Mouse (Mus musculus) CH12.LX (cell line): ENCODE measurements around the gene Ilf3. TPM values are rescaled to one million over a fixed set of nuclear protein-coding genes. Genes with fewer than 3 reads are reported as not detected.

Source experiments
- DNase-seq: peaks from one replicate; pipeline ENCODE4 v3.0.0-alpha.2; 2013; ENCODE audit errors: extremely low read depth
- H3K27ac ChIP-seq: 2 replicates; pipeline ENCODE4 v1.5.1; 2012; ENCODE audit warnings: low read depth, mild to moderate bottlenecking, control low read depth, moderate library complexity; ENCODE audit not compliant: insufficient read depth
- H3K27me3 ChIP-seq: replicated peaks from 2 replicates; pipeline ENCODE3; 2012; ENCODE audit warnings: inconsistent platforms
- H3K36me3 ChIP-seq, 2 experiments: replicated peaks in 1 of 2; 2 replicates each; pipeline versions ENCODE3 to v1.6.1; 2012; ENCODE audit warnings: inconsistent platforms in 1 of 2, low read length in 1 of 2, mild to moderate bottlenecking in 1 of 2, mixed read lengths in 1 of 2, moderate library complexity in 1 of 2; ENCODE audit not compliant: control insufficient read depth in 1 of 2, insufficient read depth in 1 of 2
- H3K4me1 ChIP-seq, 2 experiments: 2 replicates each; pipeline ENCODE4 v1.6.1; 2012; ENCODE audit warnings: inconsistent platforms in 1 of 2, moderate library complexity in 1 of 2; ENCODE audit not compliant: insufficient read depth in 2 of 2, control insufficient read depth in 1 of 2
- H3K4me2 ChIP-seq: 2 replicates; pipeline ENCODE4 v1.6.1; 2012; ENCODE audit warnings: low read depth, mild to moderate bottlenecking, control low read depth; ENCODE audit not compliant: poor library complexity, insufficient read depth, severe bottlenecking
- H3K4me3 ChIP-seq, 3 experiments: fragments of 150-350 bp in 1 of 3; sonication (generic) in 1 of 3; replicated peaks in 1 of 3; 2 replicates each; pipeline versions ENCODE3 to v1.5.1; 2011 to 2012; ENCODE audit warnings: low read depth in 2 of 3, low read length in 2 of 3, mild to moderate bottlenecking in 2 of 3, moderate library complexity in 2 of 3, control low read depth in 1 of 3, improper control_type of control experiment in 1 of 3, inconsistent platforms in 1 of 3, mixed read lengths in 1 of 3; ENCODE audit not compliant: poor library complexity in 1 of 3
- H3K79me2 ChIP-seq: replicated peaks from 2 replicates; pipeline ENCODE4 v1.6.1; 2012; ENCODE audit warnings: mild to moderate bottlenecking, moderate library complexity; ENCODE audit not compliant: control insufficient read depth, poor library complexity, insufficient read depth, severe bottlenecking; ENCODE audit errors: extremely low read depth
- H3K9ac ChIP-seq: 2 replicates; pipeline ENCODE4 v1.6.1; 2012; ENCODE audit warnings: low read depth, mild to moderate bottlenecking, control low read depth, moderate library complexity; ENCODE audit not compliant: insufficient read depth
- H3K9me3 ChIP-seq: replicated peaks from 2 replicates; pipeline ENCODE3; 2012; ENCODE audit warnings: low read length, inconsistent platforms, mixed read lengths
- BHLHE40 ChIP-seq: IDR thresholded peaks from 2 replicates; pipeline ENCODE4 v1.6.1; 2011; ENCODE audit warnings: mild to moderate bottlenecking, low read depth, low read length, improper control_type of control experiment
- CTCF ChIP-seq, 2 experiments: IDR thresholded peaks in 1 of 2; conservative IDR thresholded peaks in 1 of 2; 2 replicates each; pipeline ENCODE4 v1.5.1; 2011 to 2012; ENCODE audit warnings: low read depth in 2 of 2, low read length in 2 of 2, improper control_type of control experiment in 1 of 2, inconsistent platforms in 1 of 2, mild to moderate bottlenecking in 1 of 2, moderate library complexity in 1 of 2
- ELF1 ChIP-seq: IDR thresholded peaks from 2 replicates; pipeline ENCODE4 v1.6.1; 2014; ENCODE audit warnings: low read depth, mild to moderate bottlenecking, inconsistent platforms, low read length, improper control_type of control experiment
- ETS1 ChIP-seq: conservative IDR thresholded peaks from 2 replicates; pipeline ENCODE4 v1.6.1; 2012; ENCODE audit warnings: low read depth, mild to moderate bottlenecking, inconsistent platforms, low read length, improper control_type of control experiment, moderate library complexity
- GABPA ChIP-seq: IDR thresholded peaks from 2 replicates; pipeline ENCODE4 v1.6.1; 2012; ENCODE audit warnings: low read depth, low read length, improper control_type of control experiment, inconsistent platforms; ENCODE audit not compliant: insufficient replicate concordance
- IRF4 ChIP-seq: IDR thresholded peaks from 2 replicates; pipeline ENCODE4 v1.6.1; 2014; ENCODE audit warnings: low read depth, mild to moderate bottlenecking, inconsistent platforms, low read length, improper control_type of control experiment
- JUN ChIP-seq: IDR thresholded peaks from 2 replicates; pipeline ENCODE4 v1.6.1; 2011; ENCODE audit warnings: low read depth, mild to moderate bottlenecking, low read length, improper control_type of control experiment, moderate library complexity; ENCODE audit not compliant: insufficient read depth
- MAX ChIP-seq: IDR thresholded peaks from 2 replicates; pipeline ENCODE4 v1.6.1; 2011; ENCODE audit warnings: low read length, improper control_type of control experiment
- MEF2A ChIP-seq: IDR thresholded peaks from 2 replicates; pipeline ENCODE4 v1.6.1; 2014; ENCODE audit warnings: low read depth, mild to moderate bottlenecking, inconsistent platforms, low read length, improper control_type of control experiment, borderline replicate concordance
- MXI1 ChIP-seq: IDR thresholded peaks from 2 replicates; pipeline ENCODE4 v1.6.1; 2011; ENCODE audit warnings: mild to moderate bottlenecking, low read depth, low read length, improper control_type of control experiment
- MYC ChIP-seq: IDR thresholded peaks from 2 replicates; pipeline ENCODE4 v1.6.1; 2011; ENCODE audit warnings: low read depth, mild to moderate bottlenecking, improper control_type of control experiment, low read length
- PAX5 ChIP-seq: IDR thresholded peaks from 2 replicates; pipeline ENCODE4 v1.6.1; 2012; ENCODE audit warnings: low read length, inconsistent platforms, mixed read lengths
- POLR2A ChIP-seq: IDR thresholded peaks from 2 replicates; pipeline ENCODE4 v1.6.1; 2011; ENCODE audit warnings: low read depth, mild to moderate bottlenecking, improper control_type of control experiment, low read length
- RCOR1 ChIP-seq: conservative IDR thresholded peaks from 2 replicates; pipeline ENCODE4 v1.6.1; 2012; ENCODE audit warnings: low read depth, mild to moderate bottlenecking, inconsistent platforms, low read length, improper control_type of control experiment
- SIN3A ChIP-seq: IDR thresholded peaks from 2 replicates; pipeline ENCODE4 v1.6.1; 2012; ENCODE audit warnings: low read length, improper control_type of control experiment, inconsistent platforms
- TBP ChIP-seq: conservative IDR thresholded peaks from 2 replicates; pipeline ENCODE4 v1.6.1; 2011; ENCODE audit warnings: low read depth, low read length, improper control_type of control experiment
- TCF12 ChIP-seq: IDR thresholded peaks from 2 replicates; pipeline ENCODE4 v1.6.1; 2014; ENCODE audit warnings: low read depth, mild to moderate bottlenecking, inconsistent platforms, low read length, improper control_type of control experiment
- USF1 ChIP-seq: IDR thresholded peaks from 2 replicates; pipeline ENCODE4 v1.6.1; 2014; ENCODE audit warnings: low read depth, mild to moderate bottlenecking, inconsistent platforms, low read length, improper control_type of control experiment
- USF2 ChIP-seq: conservative IDR thresholded peaks from 2 replicates; pipeline ENCODE4 v1.6.1; 2011; ENCODE audit warnings: low read depth, low read length, improper control_type of control experiment
- ZKSCAN1 ChIP-seq: IDR thresholded peaks from 2 replicates; pipeline ENCODE4 v1.6.1; 2012; ENCODE audit warnings: low read depth, inconsistent platforms, low read length, improper control_type of control experiment, borderline replicate concordance
- ZMIZ1 ChIP-seq: IDR thresholded peaks from 2 replicates; pipeline ENCODE4 v1.6.1; 2012; ENCODE audit warnings: low read depth, mild to moderate bottlenecking, inconsistent platforms, low read length, improper control_type of control experiment
- dilution Hi-C: fragments of 300-500 bp; cut with MboI; formaldehyde crosslinking; loops from 2 replicates; pipeline ENCODE4 v1.14.3; 2020; ENCODE audit warnings: low sequenced_read_pairs; ENCODE audit not compliant: extremely low pct_unique_long_range_greater_than_20kb, extremely low pct_ligation_motif_present
- in situ Hi-C: fragments of 300-500 bp; cut with MboI; formaldehyde crosslinking; loops from 3 replicates; pipeline ENCODE4 v1.14.3; 2019; ENCODE audit warnings: low sequenced_read_pairs, low pct_ligation_motif_present, low pct_unique_long_range_greater_than_20kb, mixed read lengths
- polyA plus RNA-seq: library from polyadenylated mRNA; unstranded; fragments of >175 nt; gene quantifications from 2 replicates; pipeline ENCODE4 v1.2.1, GENCODE M21; 2012; ENCODE audit warnings: low read depth; ENCODE audit not compliant: insufficient read length
- total RNA-seq, 2 experiments: library from RNA; depleted of rRNA; stranded (reverse); fragments of 300-350 nt in 1 of 2; fragments of >200 nt in 1 of 2; gene quantifications; 2 replicates each; pipeline ENCODE4 v1.2.3; 2012 to 2014

Gene Ilf3
- total and polyA plus RNA-seq, 3 experiments, result 72.8 to 128 (median 77.3) TPM

GRCm38 (mm10) chr9:21433766-21434165 is 66.1 kb downstream of the Ilf3 start:
- no peak overlapping the region for H3K27ac ChIP-seq
- peaks cover 2 to 52% of the 10 kb centered on the region in 2 experiments for H3K4me1 ChIP-seq
- H3K79me2 ChIP-seq, result peaks cover 37% of the 10 kb centered on the region
- peaks cover 9 to 75% of the 10 kb centered on the region in 2 experiments for H3K36me3 ChIP-seq
- no peak overlapping the region for H3K4me3 ChIP-seq
- DNase-seq, result no peak
- dilution Hi-C loops, result no loop called here
- no peak overlapping the region for H3K9ac ChIP-seq
- in situ Hi-C loops, result no loop called here
- H3K4me2 ChIP-seq, result no peak overlapping the region
- TF ChIP-seq MAX (no peak), ZMIZ1 (no peak), MYC (no peak), ETS1 (no peak), PAX5 (no peak), MEF2A (no peak), CTCF (conservative IDR thresholded peaks at IDR 0.05 in 1 of 2, IDR thresholded peaks at IDR 0.05 in 1 of 2; ENCODE audit: low read depth in 2 of 2, low read length in 2 of 2) (no peak), ELF1 (no peak), USF1 (no peak), SIN3A (no peak), MXI1 (no peak), ZKSCAN1 (no peak), BHLHE40 (no peak), IRF4 (no peak), JUN (no peak), USF2 (no peak)
- H3K27me3 ChIP-seq, result no peaks in the 10 kb centered on the region
- H3K9me3 ChIP-seq, result no peaks in the 10 kb centered on the region

- TF ChIP-seq RCOR1, result no peak
- TF ChIP-seq USF1, result no peak
- no peak for TF ChIP-seq ELF1
- no peak for TF ChIP-seq TBP
- no peak for TF ChIP-seq GABPA
- TF ChIP-seq TCF12, result no peak
- TF ChIP-seq PAX5, result no peak
- TF ChIP-seq POLR2A, result no peak
- Histone ChIP-seq H3K9me3 (no peaks in the 10 kb centered on the region), H3K9ac (no peak overlapping the region), H3K4me1 (peaks cover 7 to 55% of the 10 kb centered on the region in 2 experiments), H3K27ac (no peak overlapping the region), H3K36me3 (peaks cover 9 to 72% of the 10 kb centered on the region in 2 experiments), H3K79me2 (peaks cover 31% of the 10 kb centered on the region), H3K4me3 (no peak overlapping the region), H3K4me2 (no peak overlapping the region), H3K27me3 (no peaks in the 10 kb centered on the region)
- dilution Hi-C loops, result no loop called here
- in situ Hi-C loops, result no loop called here
- no peak for DNase-seq
Measured at GRCm38 (mm10) chr9:21434410-21434809, 66.7 kb downstream of the Ilf3 start.
